ENCODE assay signal across 15 mouse cellular contexts in the genomic region with DNA sequence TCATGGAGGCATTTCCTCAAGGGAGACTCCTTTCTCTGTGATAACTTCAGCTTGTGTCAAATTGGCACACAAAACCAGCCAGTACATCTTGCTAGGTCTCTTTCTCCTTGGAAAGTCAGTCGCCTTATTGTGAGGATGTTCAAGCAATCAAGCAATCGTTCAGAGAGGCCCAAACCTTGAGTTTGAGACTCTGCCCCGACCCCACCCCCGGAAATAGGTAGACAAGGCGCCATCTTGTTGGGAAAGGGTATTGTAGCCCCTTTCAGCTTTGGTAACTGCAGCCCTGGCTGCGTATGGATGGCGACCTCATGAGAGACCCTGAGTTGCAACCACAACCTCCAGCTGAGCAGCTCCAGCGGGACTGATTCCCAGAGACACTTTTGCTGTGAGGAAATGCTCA.
"Had no signal": no experiment of that assay in that cellular context is flagged by ENCODE, and none has a peak within 500 bp of the region (broad histone marks: within the 10 kb centered on the region; RNA-seq: fewer than 3 reads in every experiment).

No protein-coding gene starts in this region.

- H3K36me3 ChIP-seq: limb, embryonic 12.5 days; limb, embryonic 15.5 days; liver, embryonic 12.5 days; liver, embryonic 15.5 days; lung, embryonic 15.5 days; midbrain, embryonic 12.5 days had no signal

- ATAC-seq: liver, embryonic 12.5 days had no signal

- H3K27ac ChIP-seq: limb, embryonic 12.5 days; limb, embryonic 15.5 days; liver, embryonic 12.5 days; liver, embryonic 15.5 days; lung, embryonic 15.5 days; midbrain, embryonic 12.5 days had no signal

- DNase-seq: kidney, adult 18-20 months; kidney, adult 9 months; kidney, postnatal 14 days; kidney, postnatal 4 days; left cerebral cortex, postnatal 4 days; lung, adult 18-20 months; lung, postnatal 10 days; lung, postnatal 36 days; thymus, postnatal 25 days had no signal

- H3K9ac ChIP-seq: limb, embryonic 12.5 days; limb, embryonic 15.5 days; liver, embryonic 12.5 days; liver, embryonic 15.5 days; lung, embryonic 15.5 days; midbrain, embryonic 12.5 days had no signal

- H3K4me3 ChIP-seq: limb, embryonic 12.5 days; limb, embryonic 15.5 days; liver, embryonic 12.5 days; liver, embryonic 15.5 days; lung, embryonic 15.5 days; midbrain, embryonic 12.5 days had no signal

- H3K4me2 ChIP-seq: limb, embryonic 12.5 days; limb, embryonic 15.5 days; liver, embryonic 12.5 days; liver, embryonic 15.5 days; lung, embryonic 15.5 days; midbrain, embryonic 12.5 days had no signal

- H3K9me3 ChIP-seq: limb, embryonic 15.5 days; liver, embryonic 15.5 days; lung, embryonic 15.5 days had no signal

- H3K27me3 ChIP-seq: limb, embryonic 12.5 days; limb, embryonic 15.5 days; lung, embryonic 15.5 days; midbrain, embryonic 12.5 days had no signal
